Mouse (Mus musculus): ENCODE data around the gene Sez6.

Gene Sez6

GRCm38 (mm10) chr11:77947860-77948259 lies 17.3 kb downstream of the Sez6 start:
- no peak for DNase-seq (ENCODE audit: low spot score in 2 of 2)

- no peak for DNase-seq (ENCODE audit: low spot score in 2 of 2)
Observed at GRCm38 (mm10) chr11:77950125-77950685, 19.6 kb downstream of the Sez6 start.

- peak in 1 of 2 experiments; percentile 71 for DNase-seq (ENCODE audit: low spot score in 2 of 2)
Observed at GRCm38 (mm10) chr11:77950797-77951228, 20.2 kb downstream of the Sez6 start.

GRCm38 (mm10) chr11:77953671-77954070 lies 23.1 kb downstream of the Sez6 start:
- DNase-seq (ENCODE audit: low spot score in 2 of 2): no peak

GRCm38 (mm10) chr11:77956428-77956827 lies 25.8 kb downstream of the Sez6 start:
- DNase-seq (ENCODE audit: low spot score in 2 of 2): no peak

GRCm38 (mm10) chr11:77958268-77958667 lies 27.7 kb downstream of the Sez6 start:
- DNase-seq (ENCODE audit: low spot score in 2 of 2): no peak

- DNase-seq (ENCODE audit: low spot score in 2 of 2): no peak
Observed at GRCm38 (mm10) chr11:77958932-77959331, 28.3 kb downstream of the Sez6 start.

GRCm38 (mm10) chr11:77960199-77960598 lies 29.6 kb downstream of the Sez6 start:
- DNase-seq (ENCODE audit: low spot score in 2 of 2): peak; percentile 63 to 67

- DNase-seq (ENCODE audit: low spot score in 2 of 2): no peak
Observed at GRCm38 (mm10) chr11:77960898-77961297, 30.3 kb downstream of the Sez6 start.

- no peak for DNase-seq (ENCODE audit: low spot score in 2 of 2)
Observed at GRCm38 (mm10) chr11:77962946-77963345, 32.3 kb downstream of the Sez6 start.

- no peak for DNase-seq (ENCODE audit: low spot score in 2 of 2)
Observed at GRCm38 (mm10) chr11:77964415-77965095, 34.0 kb downstream of the Sez6 start.

- peak; percentile 81 to 82 for DNase-seq (ENCODE audit: low spot score in 2 of 2)
Observed at GRCm38 (mm10) chr11:77965101-77966036, 34.8 kb downstream of the Sez6 start.

- DNase-seq (ENCODE audit: low spot score in 2 of 2): no peak
Observed at GRCm38 (mm10) chr11:77966037-77966391, 35.4 kb downstream of the Sez6 start.

GRCm38 (mm10) chr11:77967114-77967513 lies 36.5 kb downstream of the Sez6 start:
- peak in 1 of 2 experiments; percentile 77 for DNase-seq (ENCODE audit: low spot score in 2 of 2)

GRCm38 (mm10) chr11:77968786-77969185 lies 38.2 kb downstream of the Sez6 start:
- no peak for DNase-seq (ENCODE audit: low spot score in 2 of 2)

- no peak for DNase-seq (ENCODE audit: low spot score in 2 of 2)
Observed at GRCm38 (mm10) chr11:77970718-77971117, 40.1 kb downstream of the Sez6 start.

- no peak for DNase-seq (ENCODE audit: low spot score in 2 of 2)
Observed at GRCm38 (mm10) chr11:77973520-77973919, 42.9 kb downstream of the Sez6 start.

- DNase-seq (ENCODE audit: low spot score in 2 of 2): no peak
Observed at GRCm38 (mm10) chr11:77974325-77974724, 43.7 kb downstream of the Sez6 start.

- no peak for DNase-seq (ENCODE audit: low spot score in 2 of 2)
Observed at GRCm38 (mm10) chr11:77975873-77976272, 45.3 kb downstream of the Sez6 start.

- DNase-seq (ENCODE audit: low spot score in 2 of 2): no peak
Observed at GRCm38 (mm10) chr11:77978161-77978560, 47.6 kb downstream of the Sez6 start.

- DNase-seq (ENCODE audit: low spot score in 2 of 2): no peak
Observed at GRCm38 (mm10) chr11:77979221-77979809, 48.7 kb downstream of the Sez6 start.

Data from frontal cortex, postnatal 10 days (tissue).